Mouse (Mus musculus) small intestine, adult 2 months (tissue): Measurements from ENCODE around the gene Actb.

ENCODE experiments used
- CTCF ChIP-seq: fragments of 200-500 bp; IDR thresholded peaks from 2 replicates; pipeline ENCODE4 v1.5.1; 2012; ENCODE audit warnings: low read depth, mild to moderate bottlenecking, control low read depth, inconsistent platforms, low read length, moderate library complexity, mixed read lengths; ENCODE audit not compliant: insufficient replicate concordance, insufficient read length; ENCODE audit errors: extremely low read depth
- POLR2A ChIP-seq: fragments of 200-500 bp; IDR thresholded peaks from 2 replicates; pipeline ENCODE4 v1.6.1; 2012; ENCODE audit warnings: low read depth, mild to moderate bottlenecking, control low read depth, inconsistent platforms, low read length, moderate library complexity

DNA sequence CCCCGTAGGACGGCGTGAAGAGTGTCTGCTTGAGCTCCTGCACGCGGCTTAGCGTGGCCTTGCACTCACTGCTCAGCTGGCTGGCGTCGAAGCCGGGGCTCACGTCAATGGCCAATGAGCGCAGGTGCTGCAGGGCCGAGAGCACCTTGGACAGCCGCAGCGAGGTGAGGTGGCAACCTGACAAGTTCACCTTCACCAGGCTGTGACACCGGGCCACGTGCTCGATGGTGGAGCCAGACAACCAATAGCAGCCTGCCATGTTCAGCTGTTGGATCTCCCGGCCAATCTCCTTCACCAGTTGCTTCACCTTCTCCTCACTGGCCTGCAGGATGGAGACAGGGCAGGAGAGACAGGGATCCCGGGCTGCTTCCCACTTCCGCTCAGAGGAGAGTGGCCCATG lies 19.8 kb downstream of the Actb start:
- TF ChIP-seq CTCF (no peak), POLR2A (no peak)
